Mouse (Mus musculus) thymus, adult 2 months (tissue): ENCODE measurements around the gene Toporsl. TPM values are rescaled to one million over a fixed set of nuclear protein-coding genes. Genes with fewer than 3 reads are reported as not detected.

Source experiments
- polyA plus RNA-seq: library from polyadenylated mRNA; depleted of rRNA; stranded (reverse); fragments of >200 nt; gene quantifications from 2 replicates; pipeline ENCODE4 v1.2.3, GENCODE M21; 2012; rRNA removed

The Toporsl gene
- polyA plus RNA-seq, 1 experiment = not detected

Other genes with a start within 250 kb of the Toporsl start
- gene Smc2, start 157.0 kb upstream of the Toporsl start, polyA plus RNA-seq = 10.8 and 15.8 TPM in 2 replicates
- not detected in 2 replicates for gene Vma21-ps, start 99.0 kb upstream of the Toporsl start, polyA plus RNA-seq
- gene Olfr275, start 218.3 kb downstream of the Toporsl start, polyA plus RNA-seq = not detected in 2 replicates